Mouse (Mus musculus) heart, embryonic 12.5 days (tissue): ENCODE data around the gene Ldhb. TPM values are rescaled to one million over a fixed set of nuclear protein-coding genes. Genes with fewer than 3 reads are reported as not detected.

Experiments used
- ATAC-seq: fragments of 200-750 bp; cut with Nextera tagmentation; 2 replicates; pipeline ENCODE4 v1.8.0; 2017; ENCODE audit warnings: moderate TSS enrichment, moderate library complexity; ENCODE audit not compliant: insufficient number of reproducible peaks, low FRiP score
- H3K27ac ChIP-seq: fragments of 300-500 bp; sonication (generic); 2 replicates; pipeline ENCODE4 v1.5.1; 2016; ENCODE audit warnings: mild to moderate bottlenecking, moderate library complexity; ENCODE audit not compliant: poor library complexity, severe bottlenecking
- H3K27me3 ChIP-seq: fragments of 300-500 bp; sonication (generic); replicated peaks from 2 replicates; pipeline ENCODE4 v1.6.1; 2016; ENCODE audit warnings: mild to moderate bottlenecking, moderate library complexity
- H3K36me3 ChIP-seq: fragments of 300-500 bp; sonication (generic); 2 replicates; pipeline ENCODE4 v1.6.1; 2016; ENCODE audit warnings: mild to moderate bottlenecking, moderate library complexity
- H3K4me1 ChIP-seq: fragments of 300-500 bp; sonication (generic); replicated peaks from 2 replicates; pipeline ENCODE4 v1.6.1; 2016; ENCODE audit warnings: mild to moderate bottlenecking
- H3K4me2 ChIP-seq: fragments of 300-500 bp; sonication (generic); 2 replicates; pipeline ENCODE4 v1.6.1; 2016; ENCODE audit warnings: mild to moderate bottlenecking, moderate library complexity
- H3K4me3 ChIP-seq: fragments of 300-500 bp; sonication (generic); 2 replicates; pipeline ENCODE4 v1.5.1; 2016; ENCODE audit warnings: mild to moderate bottlenecking
- H3K9ac ChIP-seq: fragments of 300-500 bp; sonication (generic); 2 replicates; pipeline ENCODE4 v1.6.1; 2016; ENCODE audit warnings: mild to moderate bottlenecking, moderate library complexity
- H3K9me3 ChIP-seq: fragments of 300-500 bp; sonication (generic); replicated peaks from 2 replicates; pipeline ENCODE4 v1.6.1; 2016; ENCODE audit warnings: mild to moderate bottlenecking, moderate library complexity
- WGBS: fragments of 180-500 bp; shearing (Covaris S2); methylation state at CpG from one replicate; pipeline ENCODE4 v1.1.7; 2016; 5-methylcytosine and 5-hydroxymethylcytosine counted together
- polyA plus RNA-seq: library from polyadenylated mRNA; unstranded; fragments of >200 nt; fragmentation: Nextera tagmentation; extraction: Ambion mirVana; gene quantifications from 2 replicates; pipeline ENCODE4 v1.2.1, GENCODE M21; 2016

Gene Ldhb
- polyA plus RNA-seq, 1 experiment from 2014 or later: 777 TPM

- Histone ChIP-seq H3K27me3 (no peaks in the 10 kb centered on the region), H3K27ac (no peak overlapping the region), H3K9ac (no peak overlapping the region), H3K36me3 (peaks cover 56% of the 10 kb centered on the region), H3K9me3 (peaks cover 5% of the 10 kb centered on the region; the same call in 1 of the 2 replicates), H3K4me3 (no peak overlapping the region), H3K4me1 (no peaks in the 10 kb centered on the region), H3K4me2 (peak overlapping the region; percentile 24; the same call in 1 of the 2 replicates)
- 84% methylated on average over 4 of the region's 4 CpGs for WGBS
- no peak for ATAC-seq
Observed at GRCm38 (mm10) chr6:142485478-142486123, 22.2 kb downstream of the Ldhb start.

- ATAC-seq: no peak
- H3K9me3 ChIP-seq: no peaks in the 10 kb centered on the region
- no peaks in the 10 kb centered on the region for H3K4me1 ChIP-seq
- no peak overlapping the region for H3K9ac ChIP-seq
- H3K4me3 ChIP-seq: no peak overlapping the region
- H3K4me2 ChIP-seq: no peak overlapping the region
- 72% methylated on average over 7 of the region's 7 CpGs for WGBS
- no peaks in the 10 kb centered on the region; the same call in 1 of the 2 replicates for H3K36me3 ChIP-seq
- no peak overlapping the region for H3K27ac ChIP-seq
- H3K27me3 ChIP-seq: no peaks in the 10 kb centered on the region
Observed at GRCm38 (mm10) chr6:142477239-142477638, 30.5 kb downstream of the Ldhb start.

DNA sequence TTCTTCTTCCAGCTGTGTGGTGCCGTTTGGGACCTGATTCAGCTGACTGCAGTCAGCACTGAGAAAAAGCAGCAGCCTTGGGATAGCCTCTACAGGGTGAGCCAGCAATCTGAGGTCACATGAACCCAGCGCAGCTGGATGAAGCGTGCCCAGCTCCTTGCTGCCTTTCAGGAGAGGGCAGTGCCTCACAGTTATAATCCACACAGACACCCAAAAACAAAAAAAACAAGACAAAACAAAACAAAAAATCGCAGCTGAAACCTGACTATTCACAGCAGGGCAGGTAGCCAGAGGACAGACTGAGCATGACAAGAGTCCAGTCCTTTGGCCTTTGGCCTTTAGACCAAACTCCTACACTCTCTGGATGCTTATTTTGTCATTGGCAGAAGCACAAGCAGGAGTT lies 35.0 kb downstream of the Ldhb start, which contains the start of gene Gys2:
Gene Gys2 (minus strand): TSS at position 309 of the 403 bp plus-strand sequence.
- Histone ChIP-seq H3K4me2 (no peak within 1 kb of the TSS), H3K9ac (no peak within 1 kb of the TSS), H3K36me3 (no peaks in the 10 kb centered on the region), H3K27ac (no peak within 1 kb of the TSS), H3K4me1 (no peaks in the 10 kb centered on the region), H3K27me3 (no peaks in the 10 kb centered on the region), H3K4me3 (no peak within 1 kb of the TSS), H3K9me3 (no peaks in the 10 kb centered on the region)
- WGBS: 61% methylated on average over 4 of the region's 4 CpGs
- no peak for ATAC-seq

GRCm38 (mm10) chr6:142471141-142471540 lies 36.6 kb downstream of the Ldhb start:
- Histone ChIP-seq H3K36me3 (no peaks in the 10 kb centered on the region), H3K27ac (no peak overlapping the region), H3K4me3 (no peak overlapping the region), H3K27me3 (no peaks in the 10 kb centered on the region), H3K9ac (no peak overlapping the region), H3K9me3 (no peaks in the 10 kb centered on the region), H3K4me1 (no peaks in the 10 kb centered on the region), H3K4me2 (no peak overlapping the region)
- 84% methylated on average over 8 of the region's 8 CpGs for WGBS
- ATAC-seq: no peak

- WGBS: 50% methylated on average over 4 of the region's 4 CpGs
- no peaks in the 10 kb centered on the region for H3K9me3 ChIP-seq
- no peak overlapping the region for H3K4me3 ChIP-seq
- ATAC-seq: no peak
- no peaks in the 10 kb centered on the region for H3K36me3 ChIP-seq
- no peaks in the 10 kb centered on the region for H3K4me1 ChIP-seq
- H3K4me2 ChIP-seq: no peak overlapping the region
- H3K27ac ChIP-seq: no peak overlapping the region
- H3K9ac ChIP-seq: no peak overlapping the region
- H3K27me3 ChIP-seq: no peaks in the 10 kb centered on the region
Observed at GRCm38 (mm10) chr6:142469602-142470001, 38.2 kb downstream of the Ldhb start.

DNA sequence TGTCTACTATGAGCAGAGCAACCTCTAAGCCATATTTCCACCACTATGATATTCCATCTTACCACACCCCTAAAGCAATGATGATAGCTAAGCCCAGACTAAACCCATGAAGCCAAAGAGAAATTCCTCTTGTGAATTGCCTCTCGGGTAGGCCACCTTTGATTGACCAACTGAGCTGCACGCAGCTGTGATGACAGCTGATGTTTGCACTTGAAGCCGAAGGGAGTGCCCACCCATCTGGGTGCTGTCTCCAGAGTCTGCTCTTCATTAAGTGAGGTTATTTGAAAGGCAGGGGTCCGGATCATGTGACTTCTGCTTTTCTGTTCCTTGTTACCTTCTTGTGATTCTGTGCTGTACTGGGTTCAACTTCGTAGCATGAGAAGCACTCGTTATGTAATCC lies 45.6 kb downstream of the Ldhb start:
- H3K4me1 ChIP-seq: no peaks in the 10 kb centered on the region
- ATAC-seq: no peak
- no peak overlapping the region for H3K4me3 ChIP-seq
- H3K36me3 ChIP-seq: no peaks in the 10 kb centered on the region
- H3K9me3 ChIP-seq: no peaks in the 10 kb centered on the region
- WGBS: 64% methylated on average over 6 of the region's 6 CpGs
- no peaks in the 10 kb centered on the region for H3K27me3 ChIP-seq
- H3K4me2 ChIP-seq: no peak overlapping the region
- no peak overlapping the region for H3K27ac ChIP-seq
- no peak overlapping the region for H3K9ac ChIP-seq

DNA sequence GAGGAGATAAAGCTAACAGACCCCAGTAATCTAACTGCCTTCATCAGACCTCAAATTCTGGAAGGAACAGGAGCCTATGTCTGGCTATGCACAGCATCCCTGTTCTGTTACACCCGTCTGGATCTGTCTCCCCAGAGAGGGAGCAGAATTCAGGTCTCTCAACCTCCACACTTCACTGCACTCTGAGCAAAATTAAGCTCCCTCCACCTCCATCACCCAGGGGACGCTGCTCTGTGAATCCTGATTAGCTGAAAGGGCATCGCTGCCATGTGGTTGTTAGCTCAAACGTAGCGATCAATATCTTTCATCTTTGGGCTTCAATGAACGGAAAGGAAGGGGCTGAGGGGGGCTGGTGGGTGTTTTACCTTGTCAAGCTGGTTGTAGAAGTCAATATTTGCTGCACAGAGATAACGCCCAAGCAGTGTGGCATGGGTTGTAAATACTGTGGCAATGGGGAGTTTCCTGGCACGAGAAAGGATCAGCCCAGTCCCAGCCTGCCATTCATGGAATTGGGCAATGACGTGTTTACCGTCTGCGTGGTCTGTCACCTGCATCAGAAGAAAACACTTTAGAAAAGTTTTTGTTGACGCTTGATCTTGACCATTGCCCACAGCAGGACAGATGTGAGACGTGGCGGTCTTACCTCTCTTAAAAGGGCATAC lies 48.6 kb downstream of the Ldhb start:
- 72% methylated on average over 14 of the region's 14 CpGs for WGBS
- no peak for ATAC-seq

GRCm38 (mm10) chr6:142458010-142458409 lies 49.7 kb downstream of the Ldhb start:
- H3K36me3 ChIP-seq: no peaks in the 10 kb centered on the region
- no peak for ATAC-seq

More for the DNA sequence above, 48.6 kb downstream of the Ldhb start:
- H3K4me3 ChIP-seq: no peak overlapping the region
- no peaks in the 10 kb centered on the region for H3K36me3 ChIP-seq
- H3K9ac ChIP-seq: no peak overlapping the region
- H3K4me1 ChIP-seq: 0 out of 2 replicates have a peak, but pooled peaks cover 4% of the 10 kb centered on the region
- H3K27me3 ChIP-seq: no peaks in the 10 kb centered on the region
- H3K4me2 ChIP-seq: no peak overlapping the region
- 0 out of 2 replicates have a peak, but pooled peaks cover 2% of the 10 kb centered on the region for H3K9me3 ChIP-seq
- H3K27ac ChIP-seq: no peak overlapping the region

GRCm38 (mm10) chr6:142455314-142455996 lies 52.3 kb downstream of the Ldhb start:
- no peaks in the 10 kb centered on the region for H3K36me3 ChIP-seq
- H3K27me3 ChIP-seq: no peaks in the 10 kb centered on the region
- no peak overlapping the region for H3K9ac ChIP-seq
- H3K4me1 ChIP-seq: 0 out of 2 replicates have a peak, but pooled peaks cover 4% of the 10 kb centered on the region
- H3K9me3 ChIP-seq: 0 out of 2 replicates have a peak, but pooled peaks cover 2% of the 10 kb centered on the region
- H3K4me2 ChIP-seq: 0 out of 2 replicates have a peak overlapping the region, but pooled peaks have one; percentile 2
- H3K27ac ChIP-seq: no peak overlapping the region
- no peak for ATAC-seq
- H3K4me3 ChIP-seq: no peak overlapping the region
- WGBS: 47% methylated on average over 7 of the region's 7 CpGs

More at GRCm38 (mm10) chr6:142458010-142458409, 49.7 kb downstream of the Ldhb start:
- 70% methylated on average over 7 of the region's 7 CpGs for WGBS
- Histone ChIP-seq H3K9ac (no peak overlapping the region), H3K4me1 (0 out of 2 replicates have a peak, but pooled peaks cover 4% of the 10 kb centered on the region), H3K9me3 (0 out of 2 replicates have a peak, but pooled peaks cover 2% of the 10 kb centered on the region), H3K27me3 (no peaks in the 10 kb centered on the region), H3K4me3 (no peak overlapping the region), H3K27ac (no peak overlapping the region), H3K4me2 (no peak overlapping the region)

DNA sequence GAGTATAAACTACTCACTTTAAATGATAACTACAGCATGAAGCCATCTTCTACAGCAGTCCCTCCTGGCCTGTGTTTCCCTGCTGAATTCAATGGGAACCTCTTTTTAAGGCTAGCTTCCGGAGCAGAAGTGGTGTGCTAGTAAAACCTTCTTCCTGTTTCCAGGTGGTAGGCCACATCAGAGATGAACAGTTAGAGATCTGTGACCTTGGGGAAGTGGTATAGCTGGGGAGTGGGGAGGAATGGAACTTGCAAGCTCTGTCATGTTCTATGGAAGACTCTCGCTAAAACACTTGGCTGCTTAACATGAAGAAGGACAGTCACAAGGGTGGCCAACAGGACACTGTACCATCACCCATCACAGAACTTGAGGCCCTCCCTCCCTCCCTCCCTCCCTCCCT lies 54.4 kb downstream of the Ldhb start:
- H3K27ac ChIP-seq: no peak overlapping the region
- ATAC-seq: no peak
- H3K4me1 ChIP-seq: 0 out of 2 replicates have a peak, but pooled peaks cover 4% of the 10 kb centered on the region
- H3K9me3 ChIP-seq: 0 out of 2 replicates have a peak, but pooled peaks cover 2% of the 10 kb centered on the region
- no peak overlapping the region for H3K9ac ChIP-seq
- H3K4me3 ChIP-seq: no peak overlapping the region
- H3K4me2 ChIP-seq: no peak overlapping the region
- no peaks in the 10 kb centered on the region for H3K36me3 ChIP-seq
- no peaks in the 10 kb centered on the region for H3K27me3 ChIP-seq
- WGBS: 60% methylated on average over 2 of the region's 2 CpGs

GRCm38 (mm10) chr6:142451381-142451780 lies 56.4 kb downstream of the Ldhb start:
- H3K36me3 ChIP-seq: no peaks in the 10 kb centered on the region
- ATAC-seq: peak; percentile 71
- 0 out of 2 replicates have a peak, but pooled peaks cover 2% of the 10 kb centered on the region for H3K9me3 ChIP-seq
- H3K27me3 ChIP-seq: no peaks in the 10 kb centered on the region
- 0 out of 2 replicates have a peak, but pooled peaks cover 4% of the 10 kb centered on the region for H3K4me1 ChIP-seq
- H3K4me2 ChIP-seq: no peak overlapping the region
- H3K27ac ChIP-seq: no peak overlapping the region
- no peak overlapping the region for H3K9ac ChIP-seq
- no peak overlapping the region for H3K4me3 ChIP-seq
- WGBS: 61% methylated on average over 12 of the region's 12 CpGs
